Mouse (Mus musculus) heart, postnatal 36 days (tissue): ENCODE data around the gene Mpp3. TPM values are rescaled to one million over a fixed set of nuclear protein-coding genes. Genes with fewer than 3 reads are reported as not detected.

Source experiments
- DNase-seq, 2 experiments: peaks; one replicate each; pipeline ENCODE4 v3.0.0; 2021 to 2022
- intact Hi-C: fragments of 180-260 bp; cut with DNase I; formaldehyde crosslinking; loops from one replicate; pipeline ENCODE4 v1.15.1; 2025
- total RNA-seq, 2 experiments: library from RNA; stranded (reverse); gene quantifications; 2 replicates each; pipeline ENCODE4 v1.2.3; 2021

Mpp3 gene
- 1 to 10 TPM; 1.7 to 1.9 TPM for total RNA-seq

- intact Hi-C loops: no loop called here
- DNase-seq: no peak
Observed at GRCm38 (mm10) chr11:102028087-102028816, at the start of gene Mpp3. TSS of gene Mpp3 (minus strand) at chr11:102028461.

GRCm38 (mm10) chr11:102073722-102074121, 45.5 kb upstream of the Mpp3 start:
- DNase-seq: no peak

DNA sequence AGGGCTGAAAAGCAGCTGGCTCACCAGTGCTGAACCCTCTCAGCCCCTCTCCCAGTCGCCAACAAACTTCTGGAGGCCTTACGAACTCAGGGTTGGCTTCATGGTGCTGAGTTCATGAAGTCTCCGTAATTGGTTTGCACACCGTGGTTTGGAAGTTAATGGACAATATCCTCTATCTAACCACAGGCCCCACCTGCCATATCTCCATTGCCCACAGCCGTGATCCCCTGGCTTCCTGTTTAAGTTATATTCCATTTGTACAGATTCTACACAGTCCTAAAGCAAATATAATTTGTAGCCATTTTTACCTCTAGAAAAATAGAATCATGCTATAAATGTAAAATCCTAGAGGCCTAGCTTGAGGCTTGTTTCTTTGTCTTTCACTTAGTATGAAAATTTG, 44.5 kb upstream of the Mpp3 start:
- intact Hi-C loops: no loop called here
- no peak for DNase-seq

More at GRCm38 (mm10) chr11:102073722-102074121, 45.5 kb upstream of the Mpp3 start:
- intact Hi-C loops: no loop called here

DNA sequence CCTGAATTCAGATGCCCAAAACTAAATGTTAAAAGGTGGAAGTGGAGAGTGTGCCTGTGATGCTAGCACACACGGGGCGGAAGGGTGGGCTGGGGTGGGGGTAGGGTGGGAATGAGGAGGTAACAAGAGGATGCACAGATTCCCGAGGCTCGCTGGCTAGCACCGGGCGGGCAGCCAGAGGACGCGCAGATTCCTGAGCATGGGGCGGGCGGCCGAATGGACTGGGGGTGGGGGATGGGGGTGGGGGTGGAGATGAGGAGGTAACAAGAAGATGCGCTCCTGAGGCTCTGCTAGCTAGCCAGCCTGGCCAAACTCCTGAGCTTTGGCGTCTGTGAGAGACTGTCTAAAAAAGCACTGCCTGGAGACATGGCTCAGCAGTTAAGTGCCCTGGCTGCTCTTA, 42.2 kb upstream of the Mpp3 start:
- intact Hi-C loops: no loop called here
- DNase-seq: no peak

DNA sequence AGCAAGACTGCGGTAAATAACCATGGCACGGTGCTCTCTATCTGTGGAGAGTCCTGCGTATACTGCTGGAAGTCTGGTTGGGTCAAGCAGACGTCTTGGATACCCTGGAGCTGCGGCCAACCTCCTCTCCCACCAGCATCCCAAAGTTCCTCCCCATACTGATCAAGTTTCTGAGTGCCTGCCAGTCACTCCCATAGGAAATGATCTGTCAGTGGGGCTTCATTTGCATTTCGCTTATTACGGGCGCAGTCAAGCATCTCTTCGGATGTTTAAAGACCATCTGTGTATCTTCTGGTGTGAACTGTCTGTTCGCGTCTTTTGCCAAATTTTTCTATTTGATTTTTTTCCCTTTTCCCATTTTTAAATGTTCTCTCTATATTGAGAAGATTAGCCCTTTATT, 41.4 kb upstream of the Mpp3 start:
- intact Hi-C loops: no loop called here
- DNase-seq: no peak

- intact Hi-C loops: no loop called here
- no peak for DNase-seq
Observed at GRCm38 (mm10) chr11:102068969-102069368, 40.7 kb upstream of the Mpp3 start.

- intact Hi-C loops: loop anchor here (5.0 kb wide), 1 partner anchor 204 kb away; the partner anchor contains the start of gene Asb16
- DNase-seq: no peak
Observed at GRCm38 (mm10) chr11:102063076-102063475, 34.8 kb upstream of the Mpp3 start.

GRCm38 (mm10) chr11:102061941-102062473, 33.7 kb upstream of the Mpp3 start:
- intact Hi-C loops: loop anchor here (1.0 to 5.0 kb wide), 4 partner anchors 27 to 205 kb away; partner anchors contain the start of genes Asb16 and Mpp2

GRCm38 (mm10) chr11:102061236-102061940, 33.1 kb upstream of the Mpp3 start:
- DNase-seq: peak; percentile 78
- intact Hi-C loops: loop anchor here (1.0 to 5.0 kb wide), 4 partner anchors 27 to 206 kb away; partner anchors contain the start of genes Asb16 and Mpp2

More at GRCm38 (mm10) chr11:102061941-102062473, 33.7 kb upstream of the Mpp3 start:
- no peak for DNase-seq

DNA sequence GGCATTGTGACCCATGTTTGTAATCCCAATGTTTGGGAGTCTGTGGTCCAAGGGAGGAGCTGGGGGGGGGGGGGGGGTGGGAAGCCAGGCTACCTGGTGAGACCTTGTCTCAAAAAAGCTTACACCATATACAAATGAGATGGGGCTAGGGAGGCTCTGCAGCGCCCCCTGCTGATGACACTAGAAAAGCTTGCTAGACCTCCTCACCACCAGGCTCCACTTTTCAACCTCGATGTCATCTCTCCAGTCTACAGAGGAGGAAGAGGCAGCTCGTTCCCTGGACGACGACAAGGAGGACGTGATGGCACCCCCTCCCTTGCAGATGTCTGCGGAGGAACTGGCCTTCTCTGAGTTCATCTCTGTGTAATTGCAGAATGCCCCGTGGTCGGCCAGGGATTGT, 25.6 kb upstream of the Mpp3 start:
- DNase-seq: peak; percentile 57 to 72
- intact Hi-C loops: loop anchor here (2.0 kb wide), 1 partner anchor 69 kb away; the partner anchor contains the start of gene Cfap97d1

GRCm38 (mm10) chr11:102053183-102053582, 24.9 kb upstream of the Mpp3 start:
- intact Hi-C loops: loop anchor here (2.0 kb wide), 1 partner anchor 68 kb away; the partner anchor contains the start of gene Cfap97d1
- DNase-seq: peak; percentile 49 to 58

- DNase-seq: no peak
- intact Hi-C loops: loop anchor here (2.0 kb wide), 1 partner anchor 68 kb away; the partner anchor contains the start of gene Cfap97d1
Observed at GRCm38 (mm10) chr11:102052697-102053096, 24.4 kb upstream of the Mpp3 start.

- intact Hi-C loops: loop anchor here (2.0 kb wide), 1 partner anchor 67 kb away; the partner anchor contains the start of gene Cfap97d1
- DNase-seq: peak; percentile 55 to 67
Observed at GRCm38 (mm10) chr11:102051954-102052353, 23.7 kb upstream of the Mpp3 start.

GRCm38 (mm10) chr11:102051541-102051940, 23.3 kb upstream of the Mpp3 start:
- intact Hi-C loops: no loop called here
- peak; percentile 70 to 74 for DNase-seq

DNA sequence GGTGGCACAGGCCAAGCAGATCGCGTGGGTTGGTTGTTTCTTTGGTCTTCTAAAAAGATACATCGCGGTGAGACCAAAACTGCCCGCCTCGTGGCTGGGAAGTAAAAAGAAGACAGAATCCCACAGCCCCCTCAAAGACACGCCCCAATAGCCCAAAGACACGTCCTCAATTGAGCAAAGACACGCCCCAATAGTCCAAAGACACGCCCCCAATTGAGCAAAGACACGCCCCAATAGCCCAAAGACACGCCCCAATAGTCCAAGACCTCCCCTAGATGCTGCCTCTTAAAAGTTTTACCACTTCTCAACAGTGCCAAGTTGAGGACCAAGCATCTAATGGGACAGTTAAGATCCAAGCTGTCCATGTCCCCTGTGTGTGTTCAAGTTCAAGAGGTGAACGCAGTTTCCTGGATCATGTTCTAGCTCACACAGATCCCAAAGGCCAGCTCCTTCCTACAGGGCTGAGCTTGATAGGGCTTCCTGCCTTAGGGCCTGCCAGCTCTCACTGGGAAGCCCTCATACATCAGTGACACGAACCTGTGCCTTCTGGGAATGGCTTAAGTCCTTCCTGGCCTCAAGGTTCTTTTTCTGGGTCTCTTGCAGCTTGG, 21.7 kb upstream of the Mpp3 start:
- peak; percentile 44 to 45 for DNase-seq
- intact Hi-C loops: no loop called here

DNA sequence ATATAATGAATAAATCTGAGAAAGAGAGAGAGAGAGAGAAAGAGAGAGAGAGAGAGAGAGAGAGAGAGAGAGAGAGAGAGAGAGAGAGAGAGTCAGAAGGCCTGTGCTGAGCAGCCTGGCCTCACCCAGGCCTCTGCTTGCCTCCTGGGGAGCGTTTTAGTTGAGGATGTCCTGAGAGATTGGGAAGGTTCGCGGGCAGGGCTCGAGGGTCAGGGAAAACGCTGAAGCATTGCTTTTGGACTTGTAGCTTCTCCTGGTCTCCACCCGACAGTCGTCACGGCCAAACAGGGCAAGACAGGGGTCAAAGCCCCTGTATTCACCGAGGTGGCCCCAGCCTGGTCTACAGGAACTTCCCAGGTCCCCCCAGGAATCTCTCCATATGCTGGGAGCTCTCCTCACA, 18.3 kb upstream of the Mpp3 start:
- intact Hi-C loops: no loop called here
- no peak for DNase-seq

GRCm38 (mm10) chr11:102044691-102045212, 16.5 kb upstream of the Mpp3 start:
- intact Hi-C loops: no loop called here
- no peak for DNase-seq

- no peak for DNase-seq
- intact Hi-C loops: no loop called here
Observed at GRCm38 (mm10) chr11:102043381-102043780, 15.1 kb upstream of the Mpp3 start.

- no peak for DNase-seq
- intact Hi-C loops: no loop called here
Observed at GRCm38 (mm10) chr11:102042971-102043370, 14.7 kb upstream of the Mpp3 start.

DNA sequence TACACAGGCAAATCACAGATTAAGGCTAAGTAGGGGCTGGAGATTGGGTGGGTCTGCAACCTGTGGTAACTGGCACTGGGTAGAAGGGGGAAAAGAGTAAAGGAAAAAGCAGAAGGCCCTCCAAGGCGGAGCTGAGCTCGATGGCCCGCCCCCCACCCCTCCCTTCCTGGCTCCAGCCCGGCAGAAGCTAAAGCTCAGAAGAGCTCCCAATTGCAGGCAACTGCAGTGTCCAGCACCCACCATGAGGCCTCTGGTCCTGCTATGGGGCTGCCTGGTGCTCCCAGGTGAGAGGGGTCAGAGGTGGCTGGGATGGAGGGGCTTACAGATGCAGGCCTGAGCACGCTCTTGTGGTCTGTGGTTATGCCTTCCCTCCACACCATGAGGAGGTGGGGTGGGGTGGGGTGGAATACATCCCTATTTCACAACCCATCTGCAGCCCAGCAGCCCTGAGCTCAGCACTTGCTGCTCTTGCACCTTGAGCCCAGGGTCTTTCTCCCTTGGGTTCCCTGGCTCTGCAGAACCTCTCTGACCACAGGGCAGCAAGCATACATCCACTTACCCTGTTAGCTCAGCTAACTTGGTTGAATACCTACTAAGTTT, 13.2 kb upstream of the Mpp3 start, which contains the start of gene Cd300lg:
TSS of gene Cd300lg (plus strand) at position 160 of the 600 bp plus-strand sequence.
- intact Hi-C loops: no loop called here

More for the DNA sequence above, 13.2 kb upstream of the Mpp3 start, which contains the start of gene Cd300lg:
- peak in 1 of 2 experiments; percentile 49 for DNase-seq
